Mouse (Mus musculus) hindbrain, embryonic 12.5 days (tissue): Measurements from ENCODE around the gene Ppara. TPM values are rescaled to one million over a fixed set of nuclear protein-coding genes. Genes with fewer than 3 reads are reported as not detected.
A peak's percentile ranks its signal among the peaks of the same experiment; 100 is the strongest.

ENCODE experiments used
- ATAC-seq: fragments of 200-750 bp; cut with Nextera tagmentation; 2 replicates; pipeline ENCODE4 v1.8.0; 2017; ENCODE audit warnings: moderate TSS enrichment; ENCODE audit not compliant: low FRiP score
- H3K27ac ChIP-seq: fragments of 300-500 bp; sonication (generic); 2 replicates; pipeline ENCODE4 v1.5.1; 2016; ENCODE audit warnings: mild to moderate bottlenecking
- H3K27me3 ChIP-seq: fragments of 300-500 bp; sonication (generic); 2 replicates; pipeline ENCODE4 v1.6.1; 2016; ENCODE audit warnings: mild to moderate bottlenecking
- H3K36me3 ChIP-seq: fragments of 300-500 bp; sonication (generic); 2 replicates; pipeline ENCODE4 v1.6.1; 2016; ENCODE audit warnings: mild to moderate bottlenecking
- H3K4me1 ChIP-seq: fragments of 300-500 bp; sonication (generic); 2 replicates; pipeline ENCODE4 v1.6.1; 2016
- H3K4me2 ChIP-seq: fragments of 300-500 bp; sonication (generic); replicated peaks from 2 replicates; pipeline ENCODE4 v1.6.1; 2016; ENCODE audit warnings: mild to moderate bottlenecking
- H3K4me3 ChIP-seq: fragments of 300-500 bp; sonication (generic); 2 replicates; pipeline ENCODE4 v1.5.1; 2016; ENCODE audit warnings: mild to moderate bottlenecking
- H3K9ac ChIP-seq: fragments of 300-500 bp; sonication (generic); 2 replicates; pipeline ENCODE4 v1.6.1; 2016; ENCODE audit warnings: mild to moderate bottlenecking, moderate library complexity
- H3K9me3 ChIP-seq: fragments of 300-500 bp; sonication (generic); replicated peaks from 2 replicates; pipeline ENCODE4 v1.6.1; 2016; ENCODE audit warnings: mild to moderate bottlenecking
- WGBS: fragments of 180-500 bp; shearing (Covaris S2); methylation state at CpG from one replicate; pipeline ENCODE4 v1.1.7; 2016; 5-methylcytosine and 5-hydroxymethylcytosine counted together
- polyA plus RNA-seq: library from polyadenylated mRNA; unstranded; fragments of >200 nt; fragmentation: Nextera tagmentation; extraction: Ambion mirVana; gene quantifications from 2 replicates; pipeline ENCODE4 v1.2.1, GENCODE M21; 2016

The Ppara gene
- polyA plus RNA-seq, 1 experiment from 2014 or later, result 1.0 TPM

- H3K36me3 ChIP-seq, result no peaks in the 10 kb centered on the region
- peaks cover 79% of the 10 kb centered on the region for H3K27me3 ChIP-seq
- no peak overlapping the region for H3K9ac ChIP-seq
- no peak overlapping the region for H3K4me2 ChIP-seq
- ATAC-seq, result no peak
- peaks cover 14% of the 10 kb centered on the region for H3K4me1 ChIP-seq
- no peak overlapping the region for H3K27ac ChIP-seq
- 39% methylated on average over 8 of the region's 8 CpGs for WGBS
- H3K4me3 ChIP-seq, result no peak overlapping the region
- no peaks in the 10 kb centered on the region for H3K9me3 ChIP-seq
These were observed 635 bp upstream of the Ppara start for GRCm38 (mm10) chr15:85734148-85734547.

- H3K36me3 ChIP-seq, result no peaks in the 10 kb centered on the region
- H3K4me3 ChIP-seq, result peak overlapping the region; percentile 65
- peak overlapping the region; percentile 82 for H3K4me2 ChIP-seq
- WGBS, result under 1% methylated on average over 60 of the region's 78 CpGs
- H3K9me3 ChIP-seq, result no peaks in the 10 kb centered on the region
- H3K4me1 ChIP-seq, result peaks cover 14% of the 10 kb centered on the region
- peak; percentile 85 for ATAC-seq
- peaks cover 80% of the 10 kb centered on the region for H3K27me3 ChIP-seq
- no peak overlapping the region for H3K27ac ChIP-seq
- peak overlapping the region; percentile 63 for H3K9ac ChIP-seq
These were observed 466 bp downstream of the Ppara start for GRCm38 (mm10) chr15:85735063-85735835.

- Histone ChIP-seq H3K27me3 (peaks cover 77% of the 10 kb centered on the region), H3K36me3 (no peaks in the 10 kb centered on the region), H3K9me3 (no peaks in the 10 kb centered on the region), H3K4me1 (peaks cover 14% of the 10 kb centered on the region), H3K4me2 (peak overlapping the region; percentile 82), H3K9ac (peak overlapping the region; percentile 63), H3K27ac (no peak overlapping the region), H3K4me3 (peak overlapping the region; percentile 65)
- no peak for ATAC-seq
- under 1% methylated on average over 25 of the region's 25 CpGs for WGBS
These were observed 1.0 kb downstream of the Ppara start for GRCm38 (mm10) chr15:85735836-85736190.

- H3K9me3 ChIP-seq, result no peaks in the 10 kb centered on the region
- 53% methylated on average over 10 of the region's 10 CpGs for WGBS
- no peak for ATAC-seq
These were observed 1.7 kb downstream of the Ppara start for GRCm38 (mm10) chr15:85736506-85736905.

GRCm38 (mm10) chr15:85738416-85738815 lies 3.6 kb downstream of the Ppara start:
- no peak overlapping the region for H3K27ac ChIP-seq
- H3K4me2 ChIP-seq, result no peak overlapping the region
- ATAC-seq, result no peak
- no peaks in the 10 kb centered on the region for H3K36me3 ChIP-seq
- H3K27me3 ChIP-seq, result peaks cover 58% of the 10 kb centered on the region
- no peaks in the 10 kb centered on the region for H3K9me3 ChIP-seq
- 94% methylated on average over 3 of the region's 3 CpGs for WGBS
- H3K4me1 ChIP-seq, result peaks cover 14% of the 10 kb centered on the region
- H3K4me3 ChIP-seq, result no peak overlapping the region
- H3K9ac ChIP-seq, result no peak overlapping the region

More at GRCm38 (mm10) chr15:85736506-85736905, 1.7 kb downstream of the Ppara start:
- Histone ChIP-seq H3K36me3 (no peaks in the 10 kb centered on the region), H3K4me2 (no peak overlapping the region), H3K9ac (no peak overlapping the region), H3K27me3 (peaks cover 75% of the 10 kb centered on the region), H3K4me1 (peaks cover 14% of the 10 kb centered on the region), H3K4me3 (no peak overlapping the region), H3K27ac (no peak overlapping the region)

- no peak overlapping the region for H3K9ac ChIP-seq
- WGBS, result 81% methylated on average over 5 of the region's 5 CpGs
- no peak overlapping the region for H3K27ac ChIP-seq
- no peaks in the 10 kb centered on the region for H3K9me3 ChIP-seq
- no peak overlapping the region for H3K4me3 ChIP-seq
- H3K4me1 ChIP-seq, result peaks cover 14% of the 10 kb centered on the region
- no peak overlapping the region for H3K4me2 ChIP-seq
- no peaks in the 10 kb centered on the region for H3K36me3 ChIP-seq
- H3K27me3 ChIP-seq, result peaks cover 56% of the 10 kb centered on the region
- ATAC-seq, result no peak
These were observed 4.2 kb downstream of the Ppara start for GRCm38 (mm10) chr15:85738939-85739338.

GRCm38 (mm10) chr15:85742608-85743007 lies 7.8 kb downstream of the Ppara start:
- Histone ChIP-seq H3K4me3 (no peak overlapping the region), H3K4me2 (no peak overlapping the region), H3K4me1 (no peaks in the 10 kb centered on the region), H3K27ac (no peak overlapping the region), H3K9ac (no peak overlapping the region), H3K9me3 (no peaks in the 10 kb centered on the region), H3K36me3 (no peaks in the 10 kb centered on the region), H3K27me3 (peaks cover 26% of the 10 kb centered on the region)
- ATAC-seq, result no peak
- 87% methylated on average over 9 of the region's 9 CpGs for WGBS

- WGBS, result 70% methylated on average over 3 of the region's 3 CpGs
- no peaks in the 10 kb centered on the region for H3K9me3 ChIP-seq
These were observed 9.2 kb downstream of the Ppara start for GRCm38 (mm10) chr15:85743946-85744345.

GRCm38 (mm10) chr15:85746178-85746577 lies 11.4 kb downstream of the Ppara start:
- no peaks in the 10 kb centered on the region for H3K4me1 ChIP-seq
- H3K4me2 ChIP-seq, result no peak overlapping the region
- no peaks in the 10 kb centered on the region for H3K36me3 ChIP-seq
- WGBS, result 75% methylated on average over 8 of the region's 8 CpGs
- H3K9ac ChIP-seq, result no peak overlapping the region
- H3K27me3 ChIP-seq, result peaks cover 9% of the 10 kb centered on the region; the same call in 1 of the 2 replicates
- no peak for ATAC-seq
- no peak overlapping the region for H3K27ac ChIP-seq
- no peak overlapping the region for H3K4me3 ChIP-seq
- no peaks in the 10 kb centered on the region for H3K9me3 ChIP-seq

More at GRCm38 (mm10) chr15:85743946-85744345, 9.2 kb downstream of the Ppara start:
- Histone ChIP-seq H3K4me1 (no peaks in the 10 kb centered on the region), H3K4me2 (no peak overlapping the region), H3K27me3 (peaks cover 18% of the 10 kb centered on the region), H3K4me3 (no peak overlapping the region), H3K27ac (no peak overlapping the region), H3K9ac (no peak overlapping the region), H3K36me3 (no peaks in the 10 kb centered on the region)
- ATAC-seq, result no peak

- Histone ChIP-seq H3K9me3 (no peaks in the 10 kb centered on the region; the same call in 1 of the 2 replicates), H3K27me3 (peaks cover 9% of the 10 kb centered on the region; the same call in 1 of the 2 replicates), H3K4me1 (no peaks in the 10 kb centered on the region), H3K4me3 (no peak overlapping the region), H3K27ac (no peak overlapping the region), H3K36me3 (no peaks in the 10 kb centered on the region), H3K4me2 (no peak overlapping the region), H3K9ac (no peak overlapping the region)
- no peak for ATAC-seq
- 87% methylated on average over 13 of the region's 13 CpGs for WGBS
These were observed 11.9 kb downstream of the Ppara start for GRCm38 (mm10) chr15:85746671-85747070.

GRCm38 (mm10) chr15:85747951-85748350 lies 13.2 kb downstream of the Ppara start:
- Histone ChIP-seq H3K9me3 (no peaks in the 10 kb centered on the region; the same call in 1 of the 2 replicates), H3K4me1 (no peaks in the 10 kb centered on the region), H3K36me3 (no peaks in the 10 kb centered on the region), H3K4me3 (no peak overlapping the region), H3K9ac (no peak overlapping the region), H3K27ac (no peak overlapping the region), H3K27me3 (peaks cover 9% of the 10 kb centered on the region; the same call in 1 of the 2 replicates), H3K4me2 (no peak overlapping the region)
- 83% methylated on average over 5 of the region's 5 CpGs for WGBS
- no peak for ATAC-seq

GRCm38 (mm10) chr15:85748466-85748865 lies 13.7 kb downstream of the Ppara start:
- Histone ChIP-seq H3K36me3 (no peaks in the 10 kb centered on the region), H3K4me1 (no peaks in the 10 kb centered on the region), H3K27me3 (peaks cover 8% of the 10 kb centered on the region; the same call in 1 of the 2 replicates), H3K4me3 (no peak overlapping the region), H3K9me3 (no peaks in the 10 kb centered on the region; the same call in 1 of the 2 replicates), H3K27ac (no peak overlapping the region), H3K4me2 (no peak overlapping the region), H3K9ac (no peak overlapping the region)
- no peak for ATAC-seq
- 71% methylated on average over 3 of the region's 3 CpGs for WGBS

GRCm38 (mm10) chr15:85749141-85749540 lies 14.4 kb downstream of the Ppara start:
- ATAC-seq, result no peak
- 95% methylated on average over 9 of the region's 9 CpGs for WGBS
- Histone ChIP-seq H3K36me3 (no peaks in the 10 kb centered on the region), H3K27me3 (peaks cover 5% of the 10 kb centered on the region; the same call in 1 of the 2 replicates), H3K4me2 (no peak overlapping the region), H3K27ac (no peak overlapping the region), H3K4me3 (no peak overlapping the region), H3K9ac (no peak overlapping the region), H3K9me3 (no peaks in the 10 kb centered on the region; the same call in 1 of the 2 replicates), H3K4me1 (no peaks in the 10 kb centered on the region)
